Mouse (Mus musculus): ENCODE results near the gene Fcho1. TPM values are rescaled to one million over a fixed set of nuclear protein-coding genes. Genes with fewer than 3 reads are reported as not detected.
"Not testable (repeated sequence)": the region's sequence is repeated elsewhere in the genome, so short reads cannot be mapped to it uniquely, and the experiment has no call there.

Fcho1 gene
- polyA plus RNA-seq, 1 experiment from 2014 or later = 85.0 TPM

DNA sequence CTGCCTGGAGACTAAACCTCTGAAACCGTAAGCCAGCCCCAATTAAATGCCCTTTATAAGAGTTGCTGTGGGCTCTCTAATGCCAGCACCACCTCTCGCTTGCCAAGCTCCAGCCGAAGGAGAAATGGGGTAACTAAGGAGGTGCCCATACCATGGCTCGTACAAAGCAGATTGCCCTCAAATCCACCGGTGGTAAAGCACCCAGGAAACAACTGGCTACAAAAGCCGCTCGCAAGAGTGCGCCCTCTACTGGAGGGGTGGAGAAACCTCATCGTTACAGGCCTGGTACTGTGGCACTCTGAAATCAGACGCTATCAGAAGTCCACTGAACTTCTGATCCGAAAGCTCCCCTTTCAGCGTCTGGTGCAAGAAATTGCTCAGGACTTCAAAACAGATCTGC is 30.1 kb downstream of the Fcho1 start:
- not testable (repeated sequence) for H3K27ac ChIP-seq (replicated peaks); H3K4me2 ChIP-seq; H3K9ac ChIP-seq (replicated peaks); H3K4me3 ChIP-seq (replicated peaks); H3K9me3 ChIP-seq (replicated peaks); H3K36me3 ChIP-seq; ATAC-seq (ENCODE audit: low FRiP score)
- Histone ChIP-seq H3K4me1 (peaks cover 16% of the 10 kb centered on the region), H3K27me3 (replicated peaks) (peaks cover 84% of the 10 kb centered on the region)
- 68% methylated on average over 12 of the region's 12 CpGs for WGBS

DNA sequence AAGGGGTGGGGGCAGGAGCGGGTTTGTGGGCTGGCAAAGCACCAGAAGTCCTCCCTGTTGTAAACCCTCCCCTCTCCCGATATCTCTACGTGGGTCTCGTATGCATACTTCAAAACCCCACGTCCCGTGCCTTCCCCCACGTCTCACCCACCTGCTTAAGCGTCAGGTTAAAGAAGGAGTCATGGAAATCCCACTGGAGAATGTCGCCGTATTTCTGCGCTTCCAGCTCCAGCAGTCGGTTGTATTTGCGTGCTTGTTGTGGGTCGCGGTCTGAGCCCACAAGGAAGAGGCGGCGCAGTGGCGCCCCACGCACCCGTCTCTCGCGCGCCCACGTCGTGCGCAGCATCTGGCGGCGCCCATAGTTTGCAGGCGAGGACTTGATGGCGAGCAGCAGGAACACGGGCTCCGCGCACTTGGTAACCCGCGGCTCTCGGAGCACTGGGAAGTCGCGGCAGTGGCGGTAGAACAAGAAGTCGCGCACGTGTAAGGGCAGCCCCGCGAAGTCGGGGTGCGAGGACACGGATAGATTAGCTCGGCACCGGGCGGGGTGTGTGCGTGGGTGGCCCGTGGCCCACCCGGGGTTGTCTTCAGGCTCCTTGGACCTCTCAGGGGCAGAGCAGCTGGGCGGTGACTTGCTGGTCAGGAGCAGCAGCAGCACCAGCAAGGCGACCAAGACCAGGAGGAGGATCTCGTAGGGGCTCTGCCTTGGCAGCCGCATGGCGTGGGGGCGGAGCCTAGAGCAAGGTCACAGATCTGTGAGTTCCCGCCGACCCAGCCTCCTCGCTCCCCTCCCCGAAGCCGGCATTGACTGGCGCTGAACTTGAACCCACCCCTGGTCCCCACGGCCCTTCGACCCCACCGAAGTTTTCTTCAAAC is 32.1 kb downstream of the Fcho1 start:
- Histone ChIP-seq H3K9me3 (replicated peaks) (no peaks in the 10 kb centered on the region), H3K4me2 (peak overlapping the region; percentile 52), H3K9ac (replicated peaks) (no peak overlapping the region), H3K27ac (replicated peaks) (no peak overlapping the region), H3K4me3 (replicated peaks) (peak overlapping the region; percentile 29), H3K27me3 (replicated peaks) (peaks cover 88% of the 10 kb centered on the region), H3K4me1 (peaks cover 20% of the 10 kb centered on the region), H3K36me3 (no peaks in the 10 kb centered on the region)
- WGBS = 9% methylated on average over 68 of the region's 68 CpGs
- ATAC-seq (ENCODE audit: low FRiP score) = no peak; the same call in 1 of the 2 replicates

DNA sequence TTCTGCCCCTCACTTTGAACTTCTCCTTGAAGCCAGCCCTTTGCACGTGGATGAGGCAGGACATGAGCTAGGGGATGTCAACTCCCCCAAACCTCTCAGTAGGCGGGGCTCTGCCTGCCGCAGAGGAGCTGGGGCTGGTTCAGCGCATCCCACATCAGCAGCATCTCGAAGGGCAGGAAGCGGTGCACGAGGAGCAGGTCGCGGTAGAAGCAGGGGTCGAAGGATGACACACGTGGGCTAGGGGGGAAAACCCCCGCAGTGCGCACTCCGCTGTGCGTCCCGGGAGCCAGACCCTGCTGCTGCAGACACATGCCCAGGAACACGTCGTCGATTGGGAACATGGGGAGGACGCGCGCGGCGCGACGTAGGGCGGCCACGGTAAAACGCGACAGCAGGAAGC is 33.0 kb downstream of the Fcho1 start:
- Histone ChIP-seq H3K9ac (replicated peaks) (no peak overlapping the region), H3K4me1 (peaks cover 20% of the 10 kb centered on the region), H3K36me3 (no peaks in the 10 kb centered on the region), H3K4me3 (replicated peaks) (0 out of 2 replicates have a peak overlapping the region, but pooled peaks have one; percentile 29), H3K27me3 (replicated peaks) (peaks cover 93% of the 10 kb centered on the region), H3K4me2 (peak overlapping the region; percentile 30), H3K27ac (replicated peaks) (no peak overlapping the region), H3K9me3 (replicated peaks) (no peaks in the 10 kb centered on the region)
- WGBS = 3% methylated on average over 30 of the region's 30 CpGs
- 0 out of 2 replicates have a peak, but pooled peaks have one; percentile 5 for ATAC-seq (ENCODE audit: low FRiP score)

DNA sequence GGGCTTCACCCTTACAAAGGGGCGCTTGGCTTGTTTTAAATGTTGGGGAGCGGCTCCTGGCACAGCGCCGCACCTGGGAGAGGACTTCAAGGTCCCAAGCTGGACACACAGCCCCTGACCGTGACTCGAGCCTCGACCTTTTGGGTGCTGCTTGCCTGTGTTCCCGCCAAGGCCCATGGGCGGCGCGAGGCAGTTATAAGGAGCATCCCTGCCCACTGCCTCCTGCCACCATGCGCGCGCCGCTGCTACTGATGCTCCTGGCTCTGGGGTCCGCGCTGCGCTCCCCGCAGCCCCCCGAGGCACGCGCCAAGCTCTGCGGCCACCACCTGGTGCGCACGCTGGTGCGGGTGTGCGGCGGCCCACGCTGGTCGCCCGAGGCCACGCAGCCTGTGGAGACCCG is 36.5 kb downstream of the Fcho1 start, which contains the start of gene Insl3:
Insl3 (plus strand) TSS at position 187 of the 400 bp plus-strand sequence.
- ATAC-seq (ENCODE audit: low FRiP score) = no peak
- peaks cover 39% of the 10 kb centered on the region for H3K4me1 ChIP-seq
- no peak within 1 kb of the TSS for H3K9ac ChIP-seq (replicated peaks)
- WGBS = 2% methylated on average over 33 of the region's 33 CpGs
- H3K36me3 ChIP-seq = no peaks in the 10 kb centered on the region
- peaks cover 100% of the 10 kb centered on the region for H3K27me3 ChIP-seq (replicated peaks)
- no peaks in the 10 kb centered on the region for H3K9me3 ChIP-seq (replicated peaks)
- peak within 1 kb of the TSS; percentile 19 for H3K4me3 ChIP-seq (replicated peaks)
- no peak within 1 kb of the TSS for H3K27ac ChIP-seq (replicated peaks)
- H3K4me2 ChIP-seq = peak within 1 kb of the TSS; percentile 29

DNA sequence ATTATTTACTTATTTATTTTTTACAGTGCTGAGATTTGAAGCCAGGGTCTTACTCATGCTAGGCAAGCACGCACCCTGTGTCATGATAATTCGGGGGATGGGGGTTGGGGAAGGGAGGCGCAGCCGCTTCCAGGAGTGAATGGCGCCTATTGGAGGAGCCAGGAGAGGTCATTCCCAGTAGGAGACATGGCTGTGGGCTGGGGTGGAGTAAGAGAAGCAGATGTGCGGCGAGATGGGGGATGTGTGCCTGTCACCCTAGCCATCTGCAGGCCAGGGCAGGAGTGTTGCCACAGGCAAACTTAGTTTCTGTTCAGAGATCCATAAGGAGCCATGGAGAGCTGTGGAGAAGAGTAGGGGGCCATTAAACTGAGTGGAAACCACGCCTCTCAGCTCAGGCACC is 37.9 kb downstream of the Fcho1 start:
- no peaks in the 10 kb centered on the region for H3K36me3 ChIP-seq
- peaks cover 27% of the 10 kb centered on the region for H3K4me1 ChIP-seq
- no peak for ATAC-seq (ENCODE audit: low FRiP score)
- no peak overlapping the region for H3K4me2 ChIP-seq
- peaks cover 100% of the 10 kb centered on the region for H3K27me3 ChIP-seq (replicated peaks)
- H3K9me3 ChIP-seq (replicated peaks) = no peaks in the 10 kb centered on the region
- WGBS = 5% methylated on average over 8 of the region's 8 CpGs
- no peak overlapping the region for H3K9ac ChIP-seq (replicated peaks)
- H3K27ac ChIP-seq (replicated peaks) = no peak overlapping the region
- H3K4me3 ChIP-seq (replicated peaks) = no peak overlapping the region

DNA sequence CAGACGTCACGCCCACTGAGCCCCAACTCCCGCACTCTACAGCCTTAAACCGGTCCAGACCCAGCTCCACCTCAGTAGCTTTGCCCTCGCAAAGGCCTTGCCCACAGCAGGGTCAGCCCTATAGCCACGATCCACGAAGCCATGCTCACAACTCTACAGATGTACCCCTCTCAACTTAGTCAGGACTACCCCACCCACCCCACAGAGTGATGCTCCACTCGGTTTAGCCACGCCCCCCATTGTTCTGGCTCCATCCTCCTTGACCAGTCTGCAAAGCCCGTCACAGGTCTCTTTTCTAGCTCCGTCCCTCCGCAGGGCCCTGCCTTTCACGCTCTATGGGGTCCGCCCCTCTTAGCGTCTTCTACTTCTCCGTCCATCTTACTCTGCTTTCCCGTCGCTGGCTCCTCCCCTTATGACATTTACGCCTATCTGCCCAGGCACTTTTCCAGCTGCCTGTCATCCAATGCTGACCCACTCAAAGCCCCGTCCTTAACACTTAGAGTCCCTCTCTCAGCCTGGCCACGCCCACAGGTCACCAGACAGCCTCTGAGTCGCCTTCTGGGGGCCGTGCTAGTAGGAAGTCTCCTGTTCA is 39.3 kb downstream of the Fcho1 start:
- no peak overlapping the region for H3K27ac ChIP-seq (replicated peaks)
- ATAC-seq (ENCODE audit: low FRiP score) = peak; percentile 63
- peak overlapping the region; percentile 31 for H3K9ac ChIP-seq (replicated peaks)
- H3K9me3 ChIP-seq (replicated peaks) = no peaks in the 10 kb centered on the region
- WGBS = 3% methylated on average over 23 of the region's 23 CpGs
- H3K36me3 ChIP-seq = no peaks in the 10 kb centered on the region
- H3K4me3 ChIP-seq (replicated peaks) = peak overlapping the region; percentile 46
- H3K4me2 ChIP-seq = peak overlapping the region; percentile 70
- peaks cover 100% of the 10 kb centered on the region for H3K27me3 ChIP-seq (replicated peaks)
- peaks cover 30% of the 10 kb centered on the region for H3K4me1 ChIP-seq

DNA sequence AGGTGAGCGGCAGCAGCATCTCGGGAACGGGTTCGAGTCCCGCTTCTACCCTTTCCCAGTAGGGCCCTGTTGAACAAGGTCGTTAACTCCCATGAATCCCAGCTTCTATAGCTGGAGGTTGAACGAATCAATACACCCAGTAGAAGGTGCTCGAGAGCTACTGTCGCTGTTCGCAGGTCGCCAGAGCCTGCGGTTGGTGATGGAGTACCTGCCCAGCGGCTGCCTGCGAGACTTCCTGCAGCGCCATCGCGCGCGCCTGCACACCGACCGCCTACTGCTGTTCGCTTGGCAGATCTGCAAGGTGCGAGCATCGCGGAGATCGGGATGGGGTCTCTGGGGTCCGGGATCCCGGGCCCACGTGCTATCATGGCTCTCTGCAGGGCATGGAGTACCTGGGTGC is 39.9 kb downstream of the Fcho1 start:
- peak; percentile 60 for ATAC-seq (ENCODE audit: low FRiP score)
- H3K9me3 ChIP-seq (replicated peaks) = no peaks in the 10 kb centered on the region
- no peak overlapping the region for H3K27ac ChIP-seq (replicated peaks)
- peak overlapping the region; percentile 46 for H3K4me3 ChIP-seq (replicated peaks)
- no peaks in the 10 kb centered on the region for H3K36me3 ChIP-seq
- peak overlapping the region; percentile 31 for H3K9ac ChIP-seq (replicated peaks)
- WGBS = 4% methylated on average over 29 of the region's 29 CpGs
- H3K4me2 ChIP-seq = peak overlapping the region; percentile 70
- peaks cover 34% of the 10 kb centered on the region for H3K4me1 ChIP-seq
- H3K27me3 ChIP-seq (replicated peaks) = peaks cover 100% of the 10 kb centered on the region

DNA sequence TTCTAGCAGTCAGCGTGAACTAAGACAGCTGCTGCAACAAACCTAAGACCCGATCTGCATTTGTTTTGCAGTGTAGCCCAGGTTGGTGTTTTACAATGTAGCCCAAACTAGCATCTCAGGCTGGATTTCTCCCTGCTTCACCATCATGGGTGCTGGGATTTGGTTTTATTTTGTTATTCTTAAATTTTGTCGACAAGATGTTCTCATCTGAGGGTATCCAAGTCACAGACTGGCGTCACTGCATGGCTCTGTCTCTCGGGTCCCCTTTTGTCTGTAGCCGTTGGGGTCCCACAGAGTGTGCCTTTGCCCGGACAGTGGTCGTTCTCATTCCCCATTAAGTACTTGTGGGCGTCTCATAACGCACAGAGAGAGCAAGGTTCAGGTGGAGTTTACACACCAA is 40.8 kb downstream of the Fcho1 start:
- Histone ChIP-seq H3K9ac (replicated peaks) (no peak overlapping the region), H3K27me3 (replicated peaks) (peaks cover 100% of the 10 kb centered on the region), H3K4me3 (replicated peaks) (no peak overlapping the region), H3K9me3 (replicated peaks) (no peaks in the 10 kb centered on the region), H3K4me1 (peaks cover 40% of the 10 kb centered on the region), H3K4me2 (no peak overlapping the region), H3K36me3 (no peaks in the 10 kb centered on the region), H3K27ac (replicated peaks) (no peak overlapping the region)
- WGBS = 16% methylated on average over 10 of the region's 10 CpGs
- ATAC-seq (ENCODE audit: low FRiP score) = no peak

DNA sequence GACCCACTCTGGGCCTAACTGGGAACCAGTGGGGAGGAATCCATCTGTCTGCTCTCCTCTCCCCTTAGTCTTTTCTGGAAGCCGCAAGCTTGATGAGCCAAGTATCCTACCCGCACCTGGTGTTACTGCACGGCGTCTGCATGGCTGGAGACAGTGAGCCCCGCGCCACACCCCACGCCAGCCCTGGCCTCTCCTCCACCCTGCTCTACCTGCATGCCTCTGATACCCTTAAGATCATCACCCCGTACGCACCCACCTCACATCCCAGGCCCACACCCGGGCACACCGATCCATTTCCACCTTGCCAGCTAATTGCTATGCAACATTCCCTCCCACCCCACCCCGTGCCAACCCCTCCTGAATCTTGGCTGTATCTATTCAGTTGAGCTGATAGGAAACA is 42.7 kb downstream of the Fcho1 start:
- ATAC-seq (ENCODE audit: low FRiP score) = no peak
- no peak overlapping the region for H3K4me2 ChIP-seq
- 55% methylated on average over 12 of the region's 12 CpGs for WGBS

DNA sequence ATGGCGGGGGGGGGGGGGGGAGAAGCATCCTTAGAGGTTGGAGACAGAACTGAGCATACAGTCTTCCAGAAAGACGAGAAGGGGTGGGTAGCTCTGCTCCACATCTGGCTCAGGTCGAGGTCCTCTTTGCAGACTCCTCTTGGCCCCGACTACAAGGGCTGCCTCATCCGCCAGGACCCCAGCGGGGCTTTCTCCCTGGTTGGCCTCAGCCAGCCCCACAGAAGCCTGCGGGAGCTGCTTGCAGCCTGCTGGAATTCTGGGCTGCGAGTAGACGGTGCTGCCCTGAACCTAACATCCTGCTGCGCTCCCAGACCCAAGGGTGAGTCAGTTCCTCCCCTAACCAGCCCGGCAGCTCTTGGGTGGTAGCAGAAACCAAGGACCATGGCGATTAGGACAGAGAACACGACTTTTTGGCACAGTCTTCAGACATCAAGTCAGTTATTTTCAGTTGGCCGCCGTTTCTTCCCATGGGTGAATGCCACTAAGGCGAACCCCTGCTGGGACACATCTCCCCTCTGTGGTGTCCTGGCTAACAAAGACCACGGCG is 44.1 kb downstream of the Fcho1 start:
- 8% methylated on average over 18 of the region's 18 CpGs for WGBS
- Histone ChIP-seq H3K4me3 (replicated peaks) (no peak overlapping the region), H3K4me1 (peaks cover 37% of the 10 kb centered on the region), H3K36me3 (no peaks in the 10 kb centered on the region), H3K4me2 (no peak overlapping the region), H3K9ac (replicated peaks) (no peak overlapping the region), H3K9me3 (replicated peaks) (no peaks in the 10 kb centered on the region), H3K27ac (replicated peaks) (no peak overlapping the region), H3K27me3 (replicated peaks) (peaks cover 98% of the 10 kb centered on the region)
- no peak for ATAC-seq (ENCODE audit: low FRiP score)

More for the DNA sequence above, 42.7 kb downstream of the Fcho1 start:
- Histone ChIP-seq H3K36me3 (no peaks in the 10 kb centered on the region), H3K4me3 (replicated peaks) (no peak overlapping the region), H3K27me3 (replicated peaks) (peaks cover 100% of the 10 kb centered on the region), H3K27ac (replicated peaks) (no peak overlapping the region), H3K9ac (replicated peaks) (no peak overlapping the region), H3K9me3 (replicated peaks) (no peaks in the 10 kb centered on the region), H3K4me1 (peaks cover 40% of the 10 kb centered on the region)

DNA sequence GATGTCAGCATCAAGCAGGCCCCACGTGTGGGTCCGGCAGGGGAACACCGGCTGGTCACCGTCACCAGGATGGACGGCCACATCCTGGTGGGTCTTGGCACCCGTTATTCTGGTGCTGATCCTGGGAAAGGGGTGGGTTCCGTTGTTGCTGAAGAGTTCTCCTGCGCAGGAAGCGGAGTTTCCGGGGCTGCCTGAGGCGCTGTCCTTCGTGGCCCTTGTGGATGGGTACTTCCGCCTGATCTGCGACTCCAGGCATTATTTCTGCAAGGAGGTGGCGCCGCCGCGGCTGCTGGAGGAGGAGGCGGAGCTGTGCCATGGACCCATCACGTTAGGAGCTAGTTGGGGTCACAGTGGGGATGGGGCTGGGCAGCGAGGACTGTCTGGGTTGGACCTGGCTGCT is 45.0 kb downstream of the Fcho1 start:
- Histone ChIP-seq H3K9me3 (replicated peaks) (no peaks in the 10 kb centered on the region), H3K36me3 (no peaks in the 10 kb centered on the region), H3K27ac (replicated peaks) (no peak overlapping the region), H3K9ac (replicated peaks) (no peak overlapping the region), H3K4me3 (replicated peaks) (0 out of 2 replicates have a peak overlapping the region, but pooled peaks have one; percentile 3), H3K4me1 (peaks cover 35% of the 10 kb centered on the region), H3K4me2 (peak overlapping the region; percentile 7; the same call in 1 of the 2 replicates), H3K27me3 (replicated peaks) (peaks cover 95% of the 10 kb centered on the region)
- no peak for ATAC-seq (ENCODE audit: low FRiP score)
- WGBS = 14% methylated on average over 21 of the region's 21 CpGs

Measured in neural tube, embryonic 15.5 days (tissue).